Mouse (Mus musculus): ENCODE measurements around the gene Arhgap8.
A peak's percentile ranks its signal among the peaks of the same experiment; 100 is the strongest.

Arhgap8 gene

GRCm38 (mm10) chr15:84719791-84720190 lies at the start of gene Arhgap8:
Gene Arhgap8 (plus strand): TSS chr15:84720052.
- peak; percentile 41 for DNase-seq (ENCODE audit: low spot score)

DNA sequence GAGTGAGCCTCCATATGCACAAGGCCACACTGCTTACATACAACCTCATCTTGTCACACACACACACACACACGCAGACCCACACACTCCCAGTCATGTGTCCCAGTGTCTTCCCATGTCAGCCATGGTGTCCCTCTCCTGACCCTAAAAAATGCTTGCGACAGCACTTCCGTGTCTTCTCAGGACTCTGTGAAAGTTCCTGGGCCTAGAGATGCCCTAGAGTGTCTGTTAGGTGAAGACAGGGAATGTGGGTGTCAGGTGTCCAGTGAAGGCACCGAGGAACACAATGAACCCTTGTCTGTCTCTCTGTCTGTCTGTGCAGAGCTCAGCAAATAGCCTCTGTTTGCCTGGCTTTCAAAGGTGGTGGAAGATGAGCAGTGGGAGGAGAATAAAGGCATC lies 49.2 kb upstream of the Arhgap8 start:
- DNase-seq (ENCODE audit: low spot score): no peak

- no peak for DNase-seq (ENCODE audit: low spot score)
These were observed 48.2 kb upstream of the Arhgap8 start for GRCm38 (mm10) chr15:84671401-84672307.

GRCm38 (mm10) chr15:84672308-84672615 lies 47.6 kb upstream of the Arhgap8 start:
- DNase-seq (ENCODE audit: low spot score): no peak

GRCm38 (mm10) chr15:84672616-84673015 lies 47.2 kb upstream of the Arhgap8 start:
- no peak for DNase-seq (ENCODE audit: low spot score)

- no peak for DNase-seq (ENCODE audit: low spot score)
These were observed 45.4 kb upstream of the Arhgap8 start for GRCm38 (mm10) chr15:84674329-84675067.

DNA sequence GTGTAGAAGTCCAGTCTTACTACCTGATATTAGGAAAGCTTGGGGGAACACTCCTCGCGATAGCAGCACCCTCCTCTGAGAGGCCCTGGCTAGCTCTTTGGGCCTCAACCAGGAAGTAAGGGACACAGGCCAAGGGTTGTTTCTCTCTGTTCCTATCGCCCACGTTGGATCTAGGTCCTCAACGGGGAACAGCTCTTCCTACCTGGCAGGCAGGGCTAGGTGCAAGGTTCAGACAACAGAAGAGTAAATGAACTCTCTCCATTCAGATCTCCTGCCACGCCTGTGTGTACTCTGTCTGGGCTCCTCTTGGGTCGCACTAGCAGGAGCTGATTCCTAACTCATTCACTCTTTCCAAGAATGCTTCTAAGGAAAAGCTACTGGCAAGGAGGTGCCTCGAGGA lies 44.5 kb upstream of the Arhgap8 start:
- no peak for DNase-seq (ENCODE audit: low spot score)

GRCm38 (mm10) chr15:84677943-84678342 lies 41.9 kb upstream of the Arhgap8 start:
- no peak for DNase-seq (ENCODE audit: low spot score)

DNA sequence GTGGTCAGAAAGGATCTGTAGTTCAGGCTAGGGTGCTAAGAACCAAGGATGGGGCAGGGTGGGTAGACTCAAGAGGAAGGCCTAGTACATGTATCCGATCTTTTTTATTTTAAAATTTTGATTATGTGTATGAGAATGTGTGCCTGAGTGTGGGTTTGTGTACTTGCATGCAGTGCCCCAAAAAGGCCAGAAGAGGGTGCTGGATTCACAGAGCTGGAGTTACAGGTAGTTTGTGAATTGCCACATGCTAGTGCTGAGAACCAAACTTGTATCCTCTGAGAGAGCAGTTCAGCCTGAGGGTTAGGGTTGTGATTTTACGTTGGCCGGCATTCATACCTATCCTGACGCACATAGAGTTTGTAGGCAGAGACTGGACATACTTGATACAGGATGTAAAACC lies 40.8 kb upstream of the Arhgap8 start:
- no peak for DNase-seq (ENCODE audit: low spot score)

GRCm38 (mm10) chr15:84679794-84680193 lies 40.1 kb upstream of the Arhgap8 start:
- DNase-seq (ENCODE audit: low spot score): no peak

DNA sequence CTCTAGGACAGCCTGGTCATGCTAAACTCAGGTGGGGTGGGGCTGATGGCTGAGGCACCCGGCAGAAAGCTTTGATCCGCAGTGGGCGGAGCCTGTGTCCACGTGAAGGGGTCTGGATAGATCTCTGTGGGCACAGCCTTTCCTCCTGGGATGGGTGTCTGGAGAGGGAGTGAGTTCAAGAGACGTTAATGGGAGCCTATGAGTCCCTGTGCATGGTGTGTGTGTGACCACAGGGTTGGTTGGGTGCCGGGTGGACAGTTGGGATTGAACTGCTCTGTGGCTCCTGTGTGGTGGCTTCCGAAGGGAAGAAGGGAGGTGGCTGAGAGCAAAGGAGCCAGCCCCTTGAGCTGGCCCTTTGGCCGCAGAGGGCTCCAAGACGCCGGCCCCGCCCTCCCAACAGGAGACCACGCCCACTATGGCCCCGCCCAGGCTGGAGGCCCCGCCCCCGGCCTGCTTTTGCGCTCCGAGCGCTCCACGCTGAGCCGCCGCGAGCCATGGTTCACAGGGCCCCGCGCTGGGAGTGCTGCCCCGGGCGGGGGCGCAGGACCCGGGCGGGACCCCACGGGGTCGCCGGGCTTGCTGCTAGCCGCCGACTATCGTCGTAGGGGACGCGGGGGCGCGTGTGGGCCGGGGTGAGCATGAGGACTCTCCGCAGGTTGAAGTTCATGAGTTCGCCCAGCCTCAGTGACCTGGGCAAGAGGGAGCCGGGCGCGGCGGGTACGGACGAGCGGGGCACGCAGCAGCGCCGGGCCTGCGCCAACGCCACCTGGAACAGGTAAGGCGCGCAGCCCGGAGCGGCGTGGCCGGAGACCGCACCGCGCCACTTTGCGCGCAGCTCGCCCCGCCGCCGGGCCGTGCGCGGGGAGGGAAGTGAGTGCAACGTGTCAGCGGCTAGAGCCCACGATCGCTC lies 39.1 kb upstream of the Arhgap8 start:
- peak; percentile 95 for DNase-seq (ENCODE audit: low spot score)

DNA sequence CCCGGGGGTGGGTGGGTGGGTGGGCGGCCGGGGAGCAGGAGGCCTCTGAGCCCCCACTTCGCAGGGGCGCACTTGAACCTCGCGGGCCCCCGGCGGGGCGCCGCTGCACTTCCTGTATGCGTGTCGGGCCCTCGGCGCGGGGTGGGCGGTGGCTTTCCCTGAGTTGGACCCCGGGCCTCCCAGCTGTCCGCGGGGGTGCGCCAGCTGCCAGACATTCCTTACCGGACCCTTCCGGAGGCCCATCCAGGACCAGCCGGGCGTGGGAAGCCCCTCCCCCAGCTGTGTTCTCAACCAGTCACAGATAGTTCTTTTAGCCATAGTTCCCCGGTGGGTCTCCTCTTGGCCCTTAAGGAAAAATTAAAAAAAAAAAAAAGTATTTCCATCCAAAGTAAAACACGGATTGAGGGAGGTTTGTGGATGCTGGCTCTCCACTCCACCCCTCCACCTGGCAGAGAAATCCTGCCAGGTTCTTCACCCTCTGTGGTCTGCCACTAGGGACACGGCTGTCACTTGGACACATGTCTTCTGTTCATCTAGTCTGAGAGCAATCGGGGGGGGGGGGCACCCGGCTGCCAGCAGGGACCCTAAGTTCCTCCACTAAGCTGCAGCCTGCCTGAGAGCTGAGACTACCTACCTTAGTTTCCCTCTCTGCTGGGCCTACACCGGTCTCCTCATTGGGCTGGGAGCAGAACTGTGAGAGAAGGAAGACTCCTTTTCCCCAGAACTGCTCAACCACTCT lies 38.2 kb upstream of the Arhgap8 start:
- DNase-seq (ENCODE audit: low spot score): no peak

DNA sequence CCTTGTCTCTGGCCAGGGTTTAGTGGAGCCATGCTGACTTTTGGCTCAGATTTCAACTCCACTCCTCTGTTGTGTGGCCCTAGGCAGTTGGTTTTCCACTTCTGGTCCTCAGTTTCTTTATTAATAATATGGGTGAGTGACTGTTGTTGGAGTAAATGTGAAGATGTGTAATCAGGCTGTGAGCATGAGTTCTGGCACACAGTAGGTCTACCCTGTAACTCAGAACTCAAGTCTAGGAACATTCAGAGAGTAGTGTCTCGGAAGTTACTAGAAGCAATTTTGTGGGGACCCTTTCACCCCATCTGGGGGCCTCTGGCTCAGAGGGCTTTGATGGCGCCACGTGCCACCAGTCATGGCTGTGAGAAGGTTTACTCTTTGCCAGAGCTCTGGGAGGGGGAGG lies 37.6 kb upstream of the Arhgap8 start:
- no peak for DNase-seq (ENCODE audit: low spot score)

DNA sequence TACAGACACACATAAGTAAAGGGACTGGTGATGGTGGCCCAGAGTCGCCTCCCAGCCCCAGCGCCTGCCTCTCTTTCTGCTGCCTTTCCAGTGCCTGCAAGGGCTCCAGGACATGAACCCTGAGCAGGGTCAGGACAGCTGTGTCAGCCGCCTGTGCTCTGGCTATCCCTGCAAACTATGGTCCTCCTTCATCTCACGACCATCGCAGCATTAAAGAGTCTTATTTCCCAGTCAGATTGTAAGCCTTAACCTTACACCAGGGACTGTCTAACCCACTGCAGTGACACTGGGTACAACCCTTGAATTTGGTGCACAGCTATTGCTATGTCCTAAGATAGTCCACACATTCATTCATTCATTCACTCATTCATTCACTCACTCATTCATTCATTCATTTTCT lies 37.0 kb upstream of the Arhgap8 start:
- DNase-seq (ENCODE audit: low spot score): no peak

DNA sequence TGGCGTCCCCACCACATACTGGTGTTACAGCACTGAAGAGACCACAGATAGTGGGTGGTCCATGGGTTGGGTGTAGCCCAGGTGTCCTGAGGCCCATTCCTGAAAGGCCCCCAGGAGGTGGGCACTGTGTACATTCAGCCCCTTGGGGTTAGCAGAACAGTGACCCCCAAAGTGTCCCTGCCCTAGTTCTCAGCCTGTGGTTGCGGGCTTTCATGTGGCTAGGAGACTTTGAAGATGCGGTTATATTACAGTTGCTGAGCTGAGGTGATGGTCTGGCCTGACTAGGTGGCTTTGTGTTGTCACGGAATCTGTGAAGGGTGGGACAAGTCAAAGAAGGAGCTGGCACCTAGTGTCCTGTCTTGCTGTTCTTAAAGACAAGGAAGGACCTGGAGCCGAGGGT lies 35.3 kb upstream of the Arhgap8 start:
- DNase-seq (ENCODE audit: low spot score): no peak

DNA sequence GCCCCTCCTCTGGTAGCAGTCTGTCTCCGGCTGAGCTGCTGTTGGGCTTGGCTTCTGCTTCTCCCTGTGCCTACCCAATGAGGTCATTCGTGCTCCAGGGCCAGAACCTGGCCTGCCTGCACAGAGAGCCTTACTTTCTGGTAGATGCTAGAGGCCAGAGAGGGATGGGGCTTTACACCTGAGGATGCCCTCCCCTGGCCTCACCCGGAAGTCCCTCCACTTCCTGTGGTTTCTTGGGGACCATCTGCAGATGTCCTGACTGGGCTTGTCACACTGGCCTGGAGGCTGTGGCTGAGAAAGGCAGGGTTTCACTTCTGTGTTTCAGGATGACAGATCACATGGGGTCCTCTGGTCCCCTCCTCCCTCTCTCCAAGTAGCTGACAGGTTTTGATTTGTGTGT lies 34.4 kb upstream of the Arhgap8 start:
- DNase-seq (ENCODE audit: low spot score): no peak

DNA sequence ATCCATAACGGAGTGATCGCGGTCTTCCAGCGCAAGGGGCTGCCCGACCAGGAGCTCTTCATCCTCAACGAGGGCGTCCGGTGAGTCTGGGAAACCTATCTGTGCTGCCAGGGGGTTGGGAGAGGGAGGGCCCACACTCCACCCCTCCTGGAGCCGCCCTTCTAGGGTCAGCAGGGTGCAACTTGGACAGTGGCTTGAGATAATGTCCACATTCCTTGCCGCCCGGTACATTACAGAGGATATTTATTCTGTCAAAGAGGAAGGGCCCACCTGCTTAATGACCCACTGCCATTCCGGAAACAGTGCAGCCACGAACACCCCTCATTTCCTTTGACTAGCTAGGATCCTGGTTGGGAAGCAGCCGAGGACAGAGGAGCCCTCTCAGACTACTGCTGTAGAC lies 31.9 kb upstream of the Arhgap8 start:
- no peak for DNase-seq (ENCODE audit: low spot score)

GRCm38 (mm10) chr15:84689356-84689755 lies 30.5 kb upstream of the Arhgap8 start:
- DNase-seq (ENCODE audit: low spot score): no peak

- DNase-seq (ENCODE audit: low spot score): no peak
These were observed 28.3 kb upstream of the Arhgap8 start for GRCm38 (mm10) chr15:84691513-84691912.

GRCm38 (mm10) chr15:84692645-84693044 lies 27.2 kb upstream of the Arhgap8 start:
- DNase-seq (ENCODE audit: low spot score): no peak

DNA sequence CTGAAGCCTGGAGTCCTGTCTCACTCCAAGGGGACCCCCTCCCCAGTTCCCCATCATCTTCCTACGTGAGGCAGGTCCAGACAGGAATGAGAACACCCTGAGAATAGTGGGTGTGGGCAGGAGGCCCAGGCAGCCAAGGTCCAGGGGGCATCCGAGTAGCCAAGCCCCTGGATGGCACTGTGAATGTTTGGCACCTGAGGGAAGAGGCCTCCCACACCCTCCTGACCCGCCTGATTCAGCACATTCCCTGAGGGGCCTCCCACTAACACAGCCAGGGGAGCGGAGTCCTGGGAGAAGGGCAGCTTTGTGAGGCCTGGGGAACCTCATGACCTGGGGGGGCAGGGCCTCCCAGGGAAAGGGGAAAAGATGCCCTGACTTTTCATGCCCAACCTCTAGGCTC lies 23.8 kb upstream of the Arhgap8 start:
- no peak for DNase-seq (ENCODE audit: low spot score)

GRCm38 (mm10) chr15:84697611-84698011 lies 22.2 kb upstream of the Arhgap8 start:
- no peak for DNase-seq (ENCODE audit: low spot score)
